Mouse (Mus musculus) urinary bladder, postnatal 10 days (tissue): ENCODE measurements around the gene Pemt.
"Not testable (repeated sequence)": the region's sequence is repeated elsewhere in the genome, so short reads cannot be mapped to it uniquely, and the experiment has no call there.

Source experiments
- DNase-seq: peaks from one replicate; pipeline ENCODE4 v3.0.0; 2022; ENCODE audit warnings: low spot score

The Pemt gene

DNA sequence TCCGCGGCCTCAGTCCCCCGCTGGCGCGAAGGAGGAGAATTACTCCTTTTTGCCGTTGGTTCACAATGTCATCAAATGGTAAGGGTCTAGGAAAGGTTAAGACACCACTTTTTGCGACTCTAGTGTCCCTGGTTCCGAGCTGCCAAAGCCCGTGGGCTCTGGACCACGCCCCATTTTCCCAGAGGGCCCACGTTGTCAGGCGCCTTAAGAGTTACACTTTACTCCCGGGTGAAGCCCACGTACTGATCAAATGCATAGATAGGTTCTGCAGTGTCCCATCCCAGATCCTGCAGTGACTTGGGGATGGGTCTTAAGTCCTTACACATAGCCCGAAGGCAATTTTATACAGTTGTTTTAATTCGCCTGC is 97.9 kb downstream of the Pemt start:
- DNase-seq: no peak

DNA sequence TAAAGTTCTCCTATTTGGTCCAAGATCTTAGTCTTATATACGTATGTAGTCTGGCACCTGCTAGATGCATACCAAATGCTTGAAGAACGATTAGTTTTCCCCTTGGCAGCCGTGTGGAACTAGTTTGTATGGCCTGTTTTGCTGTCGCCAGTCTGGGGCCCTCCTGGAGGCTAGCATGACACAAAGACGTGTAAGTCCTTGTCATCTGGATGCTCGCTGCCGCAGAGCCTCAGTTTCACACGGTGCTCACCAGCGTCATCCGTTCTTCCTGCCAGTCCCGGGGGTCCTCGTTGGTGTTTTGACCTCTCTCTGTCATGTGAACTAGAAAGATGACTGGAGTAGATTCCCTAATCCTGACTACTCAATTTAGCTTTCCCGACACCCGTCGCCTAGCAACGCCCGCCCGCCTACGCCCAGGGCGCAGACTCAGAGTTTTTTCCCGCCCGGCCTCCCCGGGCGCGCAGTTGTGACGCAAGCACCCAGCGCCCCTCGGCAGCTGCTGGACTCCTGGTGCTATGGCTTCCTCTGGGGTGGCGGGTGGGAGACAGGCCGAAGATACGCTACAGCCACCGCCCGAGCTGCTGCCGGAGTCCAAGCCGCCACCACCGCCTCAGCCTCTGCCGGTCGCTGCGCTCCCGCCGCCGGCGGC is 98.4 kb downstream of the Pemt start, which contains the start of gene Med9:
Med9 (plus strand) TSS at position 455 of the 649 bp plus-strand sequence.
- DNase-seq: peak; percentile 87

DNA sequence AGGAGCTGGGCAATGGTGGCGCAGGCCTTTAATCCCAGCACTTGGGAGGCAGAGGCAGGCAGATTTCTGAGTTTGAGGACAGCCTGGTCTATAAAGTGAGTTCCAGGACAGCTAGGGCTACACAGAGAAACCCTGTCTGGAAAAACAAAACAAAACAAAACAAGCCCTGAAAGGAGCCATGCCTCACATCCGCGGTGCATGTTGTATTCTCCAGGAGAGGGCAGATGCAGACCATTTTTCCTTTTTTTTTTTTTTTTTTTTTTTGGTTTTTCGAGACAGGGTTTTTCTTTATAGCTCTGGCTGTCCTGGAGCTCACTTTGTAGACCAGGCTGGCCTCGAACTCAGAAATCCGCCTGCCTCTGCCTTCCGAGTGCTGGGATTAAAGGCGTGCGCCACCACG is 101.4 kb downstream of the Pemt start:
- not testable (repeated sequence) for DNase-seq

- no peak for DNase-seq
These were observed 104.9 kb downstream of the Pemt start for GRCm38 (mm10) chr11:59941391-59941790.

GRCm38 (mm10) chr11:59940645-59941044 is 105.6 kb downstream of the Pemt start:
- no peak for DNase-seq

GRCm38 (mm10) chr11:59939821-59940220 is 106.5 kb downstream of the Pemt start:
- no peak for DNase-seq

DNA sequence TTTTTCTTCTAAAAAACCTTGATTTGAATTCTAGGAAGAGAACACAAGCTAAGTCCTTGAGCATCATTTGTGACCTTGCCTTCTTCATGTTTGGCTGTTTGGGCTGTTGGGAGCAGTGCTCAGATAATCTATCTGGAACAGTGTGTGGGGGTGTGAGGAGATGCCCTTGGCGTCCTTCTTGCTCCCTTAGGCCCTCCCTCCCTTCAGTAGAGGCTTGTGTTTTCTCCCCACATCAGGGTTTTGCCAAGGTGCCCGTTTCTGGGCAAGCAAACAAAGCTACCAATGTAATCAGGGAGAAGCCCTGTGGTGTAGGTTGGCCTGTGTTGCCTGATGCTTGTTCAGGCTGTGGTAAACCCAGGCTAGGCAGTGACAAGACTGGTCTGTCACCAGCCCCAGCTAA is 108.7 kb downstream of the Pemt start:
- no peak for DNase-seq

DNA sequence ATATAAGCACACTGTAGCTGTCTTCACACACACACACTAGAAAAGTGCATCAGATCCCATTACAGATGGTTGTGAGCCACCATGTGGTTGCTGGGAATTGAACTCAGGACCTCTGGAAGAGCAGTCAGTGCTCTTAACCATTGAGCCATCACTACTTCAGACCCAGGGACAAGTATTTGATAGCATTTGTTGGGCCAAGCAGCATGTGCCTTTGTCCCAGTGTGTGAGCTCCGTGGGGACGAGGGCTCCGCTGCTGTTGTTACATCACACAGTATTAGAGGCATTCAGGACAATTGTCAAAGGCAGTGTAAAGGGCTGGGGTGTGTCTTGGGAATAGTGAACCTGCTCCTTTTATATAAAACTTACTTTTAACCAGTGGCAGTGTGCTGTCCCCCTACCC is 109.3 kb downstream of the Pemt start:
- DNase-seq: no peak

DNA sequence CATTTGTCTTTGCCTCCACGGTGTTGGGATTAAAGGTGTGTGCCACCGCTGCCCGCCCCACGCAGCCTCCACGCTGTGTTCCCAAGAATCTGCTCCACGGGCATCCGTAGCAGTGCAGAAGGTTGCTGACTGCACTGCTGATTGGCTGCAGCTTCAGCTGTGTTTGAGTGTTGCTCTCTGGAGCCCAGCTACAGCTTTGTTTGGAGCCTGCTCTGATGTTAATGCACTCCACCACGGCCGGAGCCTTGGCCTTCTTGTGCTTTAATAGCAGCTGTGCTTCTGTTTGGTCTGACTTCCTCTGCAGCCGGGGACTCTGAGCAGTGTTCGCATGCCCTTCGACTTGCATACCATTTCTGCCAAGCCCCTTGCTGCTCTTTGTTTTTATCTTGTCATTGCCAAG is 112.3 kb downstream of the Pemt start:
- no peak for DNase-seq

- no peak for DNase-seq
These were observed 113.5 kb downstream of the Pemt start for GRCm38 (mm10) chr11:59932560-59933337.

DNA sequence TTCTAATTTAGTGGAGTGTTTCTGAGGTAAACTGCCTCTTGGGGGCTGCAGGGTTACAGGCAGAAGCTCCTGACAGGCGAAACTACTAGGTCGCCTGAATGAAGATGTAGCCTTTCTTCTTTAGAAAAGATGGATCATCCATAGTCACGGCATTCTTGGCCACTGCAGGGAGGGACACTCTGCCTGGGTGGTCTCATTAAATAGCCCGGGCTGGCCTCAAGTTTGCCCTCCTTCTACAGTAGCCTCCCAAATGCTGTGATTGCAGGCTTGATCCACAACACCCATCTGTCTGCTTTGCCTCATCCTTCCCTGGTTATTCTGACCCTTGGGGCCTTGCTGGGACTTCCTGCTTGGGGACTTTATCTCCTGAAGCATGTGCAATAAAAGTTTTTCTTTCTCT is 116.3 kb downstream of the Pemt start:
- DNase-seq: no peak

DNA sequence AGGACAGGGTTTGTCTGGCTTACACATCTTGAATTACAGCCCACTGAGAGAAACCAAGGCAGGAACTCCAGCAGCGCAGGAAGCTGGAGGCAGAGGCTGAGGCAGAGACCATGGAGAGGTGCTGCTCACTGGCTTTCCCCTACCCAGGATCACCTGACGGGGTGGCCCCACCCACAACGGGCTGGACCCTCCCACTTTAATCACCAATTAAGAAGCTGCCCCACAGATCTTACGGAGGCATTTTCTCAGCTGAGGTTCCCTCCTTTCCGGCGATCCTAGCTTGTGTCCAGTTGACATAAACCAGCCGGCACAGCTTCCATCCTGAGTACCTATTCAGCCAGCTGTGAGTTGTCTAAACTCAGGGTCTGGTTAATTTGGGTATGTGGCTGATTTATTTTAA is 125.0 kb downstream of the Pemt start:
- DNase-seq: no peak
